Mouse (Mus musculus) heart, embryonic 16.5 days (tissue): ENCODE results near the gene Dynlt1a. TPM values are rescaled to one million over a fixed set of nuclear protein-coding genes. Genes with fewer than 3 reads are reported as not detected.
"Not testable (repeated sequence)": the region's sequence is repeated elsewhere in the genome, so short reads cannot be mapped to it uniquely, and the experiment has no call there.

Experiments
- ATAC-seq: fragments of 200-750 bp; cut with Nextera tagmentation; replicated peaks from 2 replicates; pipeline ENCODE4 v1.8.0; 2017; ENCODE audit warnings: moderate number of reproducible peaks; ENCODE audit not compliant: insufficient read depth, low FRiP score; ENCODE audit errors: extremely low read depth
- H3K27ac ChIP-seq: fragments of 300-500 bp; sonication (generic); 2 replicates; pipeline ENCODE4 v1.5.1; 2014; ENCODE audit warnings: mild to moderate bottlenecking, low read length, control low read depth, moderate library complexity
- H3K27me3 ChIP-seq: fragments of 300-500 bp; sonication (generic); 2 replicates; pipeline ENCODE4 v1.6.1; 2014; ENCODE audit warnings: low read length, mixed read lengths; ENCODE audit not compliant: control insufficient read depth, insufficient read depth
- H3K36me3 ChIP-seq: fragments of 300-500 bp; sonication (generic); 2 replicates; pipeline ENCODE4 v1.6.1; 2014; ENCODE audit not compliant: control insufficient read depth, insufficient read depth
- H3K4me1 ChIP-seq: fragments of 300-500 bp; sonication (generic); 2 replicates; pipeline ENCODE4 v1.6.1; 2014; ENCODE audit warnings: low read length, mixed read lengths; ENCODE audit not compliant: control insufficient read depth, insufficient read depth
- H3K4me2 ChIP-seq: fragments of 300-500 bp; sonication (generic); 2 replicates; pipeline ENCODE4 v1.6.1; 2014; ENCODE audit warnings: low read depth, mild to moderate bottlenecking, control low read depth, low read length
- H3K4me3 ChIP-seq: fragments of 300-500 bp; sonication (generic); 2 replicates; pipeline ENCODE4 v1.5.1; 2014; ENCODE audit warnings: mild to moderate bottlenecking, control low read depth, low read length
- H3K9ac ChIP-seq: fragments of 300-500 bp; sonication (generic); 2 replicates; pipeline ENCODE4 v1.6.1; 2014; ENCODE audit warnings: low read length, control low read depth
- H3K9me3 ChIP-seq: fragments of 300-500 bp; sonication (generic); replicated peaks from 2 replicates; pipeline ENCODE4 v1.6.1; 2016; ENCODE audit warnings: low read length; ENCODE audit not compliant: control insufficient read depth
- WGBS: fragments of 180-500 bp; shearing (Covaris S2); extraction: QIAGEN DNeasy Blood & Tissue Kit; methylation state at CpG from one replicate; pipeline ENCODE4 v1.1.7; 2014; 5-methylcytosine and 5-hydroxymethylcytosine counted together
- polyA plus RNA-seq: library from polyadenylated mRNA; unstranded; fragments of >200 nt; fragmentation: Nextera tagmentation; extraction: Ambion mirVana; gene quantifications from 2 replicates; pipeline ENCODE4 v1.2.1, GENCODE M21; 2015

The Dynlt1a gene
- polyA plus RNA-seq, 1 experiment from 2014 or later: 13.0 TPM

DNA sequence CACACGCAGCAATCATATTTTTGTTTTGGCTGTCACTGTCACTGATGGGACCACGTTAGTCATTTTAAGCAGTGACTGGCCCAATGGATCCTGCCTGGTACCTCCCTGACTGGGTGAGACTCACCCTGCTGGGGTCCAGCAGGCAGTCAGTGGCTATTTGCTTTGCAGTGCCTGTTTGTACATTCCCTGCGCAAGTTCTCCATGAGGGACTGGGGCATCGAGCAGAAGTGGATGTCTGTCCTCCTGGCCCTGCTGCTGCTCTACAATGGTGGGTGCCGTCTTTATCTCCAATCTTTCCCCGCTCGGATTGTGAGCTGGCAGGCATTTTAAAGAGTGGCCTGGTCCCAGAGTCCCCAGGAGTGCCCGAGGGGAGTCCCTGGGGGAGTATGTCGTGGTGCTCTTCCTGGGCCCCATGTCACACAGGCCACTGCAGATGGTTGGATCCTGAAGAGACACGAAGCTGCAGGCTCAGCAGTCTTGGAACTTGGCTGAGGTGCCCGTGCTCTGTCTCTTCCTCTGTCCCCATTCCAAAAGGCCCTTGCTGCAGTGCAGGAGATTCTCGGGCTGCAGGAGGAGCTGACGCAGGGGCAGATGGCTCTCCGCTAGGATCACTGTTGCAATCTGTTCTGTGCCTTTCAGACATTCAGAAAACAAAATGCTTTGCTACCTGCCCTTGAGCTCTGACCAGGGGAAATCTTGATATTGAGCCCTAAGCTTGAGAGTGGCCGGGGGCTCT, 20.1 kb downstream of the Dynlt1a start:
- not testable (repeated sequence) for H3K9ac ChIP-seq, H3K27me3 ChIP-seq, ATAC-seq, H3K9me3 ChIP-seq, H3K4me1 ChIP-seq, H3K4me2 ChIP-seq, H3K36me3 ChIP-seq, H3K27ac ChIP-seq, H3K4me3 ChIP-seq
- 85% methylated on average over 9 of the region's 15 CpGs for WGBS

DNA sequence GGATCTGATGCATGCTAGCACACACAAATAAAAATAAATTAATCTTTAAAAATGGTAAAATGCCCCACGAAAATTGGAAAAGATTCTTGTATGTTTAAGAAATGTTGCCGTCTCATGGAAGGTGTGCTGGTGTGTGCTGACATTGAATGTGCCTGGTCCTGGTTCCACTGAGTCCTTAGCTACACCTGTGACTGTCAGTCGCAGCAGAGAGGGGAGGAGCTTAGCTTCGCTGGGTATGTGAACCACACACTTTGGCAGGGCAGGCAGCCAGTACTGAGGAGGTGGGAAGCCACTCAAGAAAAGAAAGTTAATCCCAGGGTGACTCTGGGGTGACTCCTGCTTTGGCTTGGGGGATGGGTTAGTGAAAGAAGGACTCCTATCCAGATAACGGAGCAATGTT, 23.4 kb downstream of the Dynlt1a start:
- not testable (repeated sequence) for H3K4me3 ChIP-seq, H3K9ac ChIP-seq, H3K36me3 ChIP-seq, H3K27ac ChIP-seq, H3K4me1 ChIP-seq, H3K9me3 ChIP-seq, H3K27me3 ChIP-seq, H3K4me2 ChIP-seq, ATAC-seq
- no CpG with 5 or more reads among the region's 5 CpGs for WGBS

DNA sequence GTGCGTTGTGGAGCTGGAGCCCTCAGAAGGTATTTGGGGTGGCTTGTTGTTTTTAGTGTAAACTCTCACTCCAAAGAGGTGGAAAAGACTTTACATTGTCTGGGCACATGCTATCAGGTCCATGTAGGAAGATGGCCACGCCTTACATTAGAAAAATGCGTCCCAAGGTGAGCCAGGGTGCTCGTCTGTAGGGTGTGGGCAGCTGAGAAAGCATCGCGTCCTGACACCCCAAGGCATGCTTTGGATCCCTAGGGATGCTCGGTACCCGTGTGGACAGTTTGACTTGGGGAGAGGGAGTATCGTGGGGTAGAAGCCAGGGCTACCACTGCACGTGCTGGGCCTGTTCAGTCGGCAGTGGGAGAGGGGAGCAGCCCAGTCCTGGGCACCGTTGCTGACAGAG, 28.3 kb downstream of the Dynlt1a start:
- H3K27ac ChIP-seq, H3K36me3 ChIP-seq, H3K27me3 ChIP-seq, H3K9ac ChIP-seq, H3K9me3 ChIP-seq, H3K4me3 ChIP-seq, H3K4me1 ChIP-seq, H3K4me2 ChIP-seq, ATAC-seq: not testable (repeated sequence)
- WGBS: 94% methylated on average over 9 of the region's 12 CpGs

DNA sequence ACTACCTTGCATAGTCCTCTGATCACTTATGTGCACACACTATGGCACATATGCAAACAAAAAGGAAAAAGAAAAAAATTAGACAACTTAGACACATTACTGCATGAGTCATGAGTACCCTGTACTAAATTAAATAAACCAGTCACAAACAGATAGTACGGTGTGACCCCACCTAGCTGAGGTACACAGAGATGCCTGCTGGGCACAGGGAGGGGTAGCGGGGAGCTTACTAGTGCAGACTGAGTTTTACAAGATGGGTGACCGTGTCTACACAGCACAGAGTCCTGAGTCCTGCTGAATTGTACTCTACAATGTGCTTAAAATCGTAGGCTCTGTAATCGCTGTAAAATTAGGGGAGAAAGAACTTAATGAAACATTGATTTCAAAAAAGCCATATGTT, 31.1 kb downstream of the Dynlt1a start:
- H3K27me3 ChIP-seq, H3K4me3 ChIP-seq, H3K4me1 ChIP-seq, H3K9me3 ChIP-seq, ATAC-seq, H3K9ac ChIP-seq, H3K4me2 ChIP-seq, H3K36me3 ChIP-seq, H3K27ac ChIP-seq: not testable (repeated sequence)
- 92% methylated on average over 5 of the region's 5 CpGs for WGBS

DNA sequence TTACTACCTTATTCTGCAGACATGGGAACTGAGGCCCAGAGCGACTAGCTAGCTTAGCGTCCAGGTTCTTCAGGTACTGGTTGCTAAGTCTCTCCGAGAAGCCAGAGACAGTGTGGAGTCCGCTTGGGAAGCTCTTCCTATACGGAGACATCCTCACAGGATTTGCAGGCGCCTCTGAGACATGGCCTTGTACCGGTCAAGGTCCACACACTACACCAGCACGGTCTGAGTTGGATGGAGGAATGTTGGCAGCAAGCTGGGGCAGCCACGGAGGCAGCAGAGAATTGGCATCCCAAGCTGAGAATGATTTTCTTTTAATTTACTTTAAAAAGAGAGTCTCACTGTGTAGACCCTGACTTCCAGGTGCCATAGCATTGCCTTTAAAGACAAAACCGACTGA, 34.2 kb downstream of the Dynlt1a start:
- not testable (repeated sequence) for H3K9ac ChIP-seq, ATAC-seq, H3K9me3 ChIP-seq, H3K27ac ChIP-seq, H3K36me3 ChIP-seq, H3K4me3 ChIP-seq, H3K4me2 ChIP-seq, H3K4me1 ChIP-seq, H3K27me3 ChIP-seq
- 93% methylated on average over 7 of the region's 10 CpGs for WGBS

DNA sequence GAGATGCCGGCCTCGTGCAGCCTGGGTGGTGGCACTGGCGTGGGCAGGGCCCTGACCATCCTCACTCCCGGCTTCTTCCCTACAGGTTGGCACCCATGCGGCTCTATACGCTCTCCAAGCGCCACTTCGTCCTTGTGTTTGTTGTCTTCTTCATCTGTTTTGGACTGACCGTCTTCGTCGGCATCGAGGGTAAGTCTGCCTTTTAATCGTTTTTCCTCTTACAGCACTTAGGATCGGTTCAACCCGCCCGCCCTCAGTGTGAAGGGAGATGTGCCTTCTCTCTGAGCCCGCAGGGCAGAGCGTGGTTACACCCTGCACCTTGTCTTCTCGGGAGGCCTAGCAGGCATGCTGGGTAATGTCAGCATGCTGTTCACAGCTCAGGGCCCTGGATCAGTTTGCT, 36.8 kb downstream of the Dynlt1a start:
- WGBS: 93% methylated on average over 15 of the region's 19 CpGs
- not testable (repeated sequence) for H3K4me2 ChIP-seq, H3K9ac ChIP-seq, H3K4me1 ChIP-seq, ATAC-seq, H3K9me3 ChIP-seq, H3K27ac ChIP-seq, H3K27me3 ChIP-seq, H3K36me3 ChIP-seq, H3K4me3 ChIP-seq

DNA sequence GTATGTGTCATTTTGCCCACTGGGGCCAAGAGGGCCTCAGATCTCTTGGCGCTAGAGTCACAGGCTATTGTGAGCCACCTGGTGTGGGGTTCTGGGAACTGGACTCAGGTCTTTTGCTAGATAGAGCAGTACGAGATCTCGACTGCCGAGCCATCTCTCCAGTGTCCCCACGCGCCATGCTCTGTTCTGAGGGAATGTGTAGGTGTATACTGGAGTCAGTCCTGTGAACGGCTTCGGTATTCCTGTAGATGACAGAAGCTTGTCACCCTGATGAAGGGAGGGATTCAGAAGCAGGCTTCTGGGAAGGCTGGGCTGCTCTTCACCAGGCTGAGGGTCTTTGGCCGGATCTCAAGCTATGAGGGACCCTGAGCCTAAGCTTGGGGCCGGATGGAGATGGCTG, 37.5 kb downstream of the Dynlt1a start:
- not testable (repeated sequence) for ATAC-seq, H3K27me3 ChIP-seq
- 85% methylated on average over 9 of the region's 10 CpGs for WGBS

DNA sequence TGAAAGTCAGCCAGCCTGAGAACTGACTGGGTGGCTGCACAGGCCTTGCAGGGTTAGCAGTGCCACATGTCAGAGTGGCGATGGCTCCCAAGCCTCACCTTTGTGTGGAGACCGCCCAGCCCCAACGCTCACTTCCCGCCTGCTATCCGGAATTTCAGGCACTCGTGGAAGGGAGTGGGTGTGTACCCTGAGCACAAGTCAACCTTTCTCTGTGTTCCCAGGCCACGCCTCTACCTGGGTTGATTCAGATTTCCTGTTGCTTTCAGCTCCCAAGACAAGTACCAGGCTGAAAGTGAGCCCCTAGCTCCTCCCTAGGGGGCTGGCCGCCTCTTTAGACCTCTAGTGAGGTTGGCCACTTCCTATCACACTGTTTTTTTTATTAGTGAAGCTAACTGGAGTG, 38.1 kb downstream of the Dynlt1a start:
- 61% methylated on average over 8 of the region's 8 CpGs for WGBS

More for the DNA sequence above, 37.5 kb downstream of the Dynlt1a start:
- H3K4me1 ChIP-seq, H3K9ac ChIP-seq, H3K4me2 ChIP-seq, H3K27ac ChIP-seq, H3K9me3 ChIP-seq, H3K36me3 ChIP-seq, H3K4me3 ChIP-seq: not testable (repeated sequence)

DNA sequence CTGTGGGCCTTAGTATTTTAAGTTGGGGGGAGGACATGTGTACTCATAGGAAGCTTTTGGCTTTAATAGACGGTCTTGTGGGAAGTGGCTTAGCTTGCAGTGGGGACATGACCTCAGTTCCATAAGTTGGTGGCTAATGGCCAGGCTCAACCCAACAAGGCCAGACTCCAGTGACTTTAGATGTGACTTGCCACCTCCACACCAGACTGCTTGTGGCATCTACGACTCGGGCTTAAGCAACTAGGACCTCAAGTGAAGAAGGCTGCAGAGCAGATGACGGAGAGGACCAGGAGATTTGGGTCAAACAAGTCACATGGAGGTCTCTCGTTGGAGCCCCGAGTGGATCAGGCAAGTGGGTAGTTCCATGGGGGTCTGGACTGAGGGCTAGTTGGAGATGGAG, 42.6 kb downstream of the Dynlt1a start:
- H3K4me2 ChIP-seq, H3K9ac ChIP-seq, H3K36me3 ChIP-seq, H3K27me3 ChIP-seq, H3K9me3 ChIP-seq, H3K4me3 ChIP-seq, ATAC-seq, H3K27ac ChIP-seq, H3K4me1 ChIP-seq: not testable (repeated sequence)
- 84% methylated on average over 4 of the region's 6 CpGs for WGBS

More for the DNA sequence above, 38.1 kb downstream of the Dynlt1a start:
- H3K9me3 ChIP-seq, H3K4me1 ChIP-seq, H3K4me2 ChIP-seq, H3K27ac ChIP-seq, H3K36me3 ChIP-seq, H3K27me3 ChIP-seq, H3K9ac ChIP-seq, ATAC-seq, H3K4me3 ChIP-seq: not testable (repeated sequence)
